Mouse (Mus musculus): ENCODE results near the gene Agps.

- TF ChIP-seq CTCF (IDR thresholded peaks at IDR 0.05; ENCODE audit: borderline replicate concordance, insufficient read depth, low read depth, low read length) (no peak), POLR2A (IDR thresholded peaks at IDR 0.05; ENCODE audit: borderline replicate concordance, insufficient read depth, low read length) (no peak)
Observed at GRCm38 (mm10) chr2:75929786-75930444, 97.9 kb downstream of the Agps start.

Data from cerebellum, adult 2 months (tissue).